Mouse (Mus musculus) gastrocnemius, adult 18-20 months (tissue): ENCODE measurements around the gene Dnaic2. TPM values are rescaled to one million over a fixed set of nuclear protein-coding genes. Genes with fewer than 3 reads are reported as not detected.
A peak's percentile ranks its signal among the peaks of the same experiment; 100 is the strongest.

Experiments used
- DNase-seq: peaks from one replicate; pipeline ENCODE4 v3.0.0; 2021; ENCODE audit warnings: low spot score
- long read RNA-seq, 2 experiments: library from polyadenylated mRNA; stranded (forward); transcript quantifications; one replicate each; pipeline ENCODE4 v2.0.0; 2021
- total RNA-seq, 2 experiments: library from RNA; stranded (reverse); gene quantifications; 2 replicates each; pipeline ENCODE4 v1.2.3; 2021

Gene Dnaic2
- under 1 TPM; 0.07 to 0.12 TPM for total RNA-seq
- long read RNA-seq, experiment 1 = 0 reads
- long read RNA-seq, experiment 2 = 0 reads

- DNase-seq = peak; percentile 71
Measured at GRCm38 (mm10) chr11:114726965-114727825, at the start of gene Dnaic2. Gene Dnaic2 (plus strand): TSS chr11:114727408.

DNA sequence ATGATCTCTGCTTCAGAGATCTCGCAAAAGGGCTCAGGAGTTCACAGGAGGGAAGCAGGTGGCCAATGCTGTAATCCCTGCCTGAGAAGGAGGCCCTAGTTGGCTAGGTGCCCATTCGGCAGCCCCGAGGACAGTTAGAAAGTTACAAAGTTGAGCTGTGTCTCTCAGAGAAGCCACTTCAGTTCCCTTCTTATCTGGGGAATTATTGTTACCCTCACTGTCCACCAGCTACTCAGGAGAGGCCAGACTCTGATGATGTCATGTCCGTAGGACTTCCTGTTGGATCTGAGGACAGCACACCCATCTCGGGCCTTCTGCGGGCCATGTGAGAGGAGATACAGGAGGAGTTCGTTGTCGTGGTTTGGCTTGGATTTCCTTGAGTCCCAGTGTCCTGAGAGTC lies 47.6 kb upstream of the Dnaic2 start:
- DNase-seq = no peak

GRCm38 (mm10) chr11:114680291-114680690 lies 46.9 kb upstream of the Dnaic2 start:
- no peak for DNase-seq

DNA sequence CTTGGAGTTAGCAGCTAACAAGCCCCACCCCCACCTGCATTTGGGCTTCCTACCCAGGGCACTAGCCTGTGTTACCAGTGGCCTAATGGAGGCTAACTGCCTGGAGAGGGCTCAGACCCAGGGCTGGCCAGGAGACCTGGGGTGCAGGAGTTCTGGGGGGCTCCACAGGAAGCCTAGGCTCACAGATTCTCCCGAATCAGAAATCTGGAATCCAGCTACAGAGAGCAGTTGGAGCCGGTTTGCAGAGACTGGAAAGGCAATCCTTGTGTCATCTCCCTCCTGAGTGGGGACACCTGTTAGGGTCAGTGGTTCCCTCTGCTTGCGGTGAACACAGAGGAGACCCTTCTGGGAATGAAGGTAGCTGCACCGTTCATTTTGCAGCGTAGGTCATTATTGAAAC lies 46.2 kb upstream of the Dnaic2 start:
- no peak for DNase-seq

DNA sequence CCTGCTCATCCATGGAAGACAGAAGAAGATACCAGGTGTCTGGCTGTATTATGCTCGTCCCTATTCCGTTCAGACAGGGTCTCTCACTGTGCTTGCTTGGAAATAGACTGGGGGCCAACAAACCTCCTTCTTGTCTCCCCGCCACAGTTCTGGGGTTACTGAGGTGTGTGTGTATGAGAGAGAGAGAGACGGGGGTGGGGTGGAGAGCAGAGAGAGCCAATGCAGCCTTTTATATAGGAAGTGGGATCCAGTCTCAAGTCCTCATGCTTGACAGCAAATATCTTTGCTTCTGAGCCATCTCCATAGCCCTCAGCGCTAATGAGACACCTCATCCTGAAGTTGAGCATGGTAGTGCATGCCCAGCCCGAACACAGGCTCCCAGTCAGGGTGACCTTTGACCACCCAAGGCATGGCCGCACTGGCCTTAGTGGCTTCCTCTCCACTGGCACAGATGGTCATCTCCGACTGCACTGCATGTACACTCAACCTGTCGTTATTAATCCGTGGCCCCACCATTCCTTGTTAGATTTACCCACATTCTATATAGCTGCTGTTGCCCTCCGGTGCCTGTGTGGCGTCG lies 44.8 kb upstream of the Dnaic2 start:
- no peak for DNase-seq

DNA sequence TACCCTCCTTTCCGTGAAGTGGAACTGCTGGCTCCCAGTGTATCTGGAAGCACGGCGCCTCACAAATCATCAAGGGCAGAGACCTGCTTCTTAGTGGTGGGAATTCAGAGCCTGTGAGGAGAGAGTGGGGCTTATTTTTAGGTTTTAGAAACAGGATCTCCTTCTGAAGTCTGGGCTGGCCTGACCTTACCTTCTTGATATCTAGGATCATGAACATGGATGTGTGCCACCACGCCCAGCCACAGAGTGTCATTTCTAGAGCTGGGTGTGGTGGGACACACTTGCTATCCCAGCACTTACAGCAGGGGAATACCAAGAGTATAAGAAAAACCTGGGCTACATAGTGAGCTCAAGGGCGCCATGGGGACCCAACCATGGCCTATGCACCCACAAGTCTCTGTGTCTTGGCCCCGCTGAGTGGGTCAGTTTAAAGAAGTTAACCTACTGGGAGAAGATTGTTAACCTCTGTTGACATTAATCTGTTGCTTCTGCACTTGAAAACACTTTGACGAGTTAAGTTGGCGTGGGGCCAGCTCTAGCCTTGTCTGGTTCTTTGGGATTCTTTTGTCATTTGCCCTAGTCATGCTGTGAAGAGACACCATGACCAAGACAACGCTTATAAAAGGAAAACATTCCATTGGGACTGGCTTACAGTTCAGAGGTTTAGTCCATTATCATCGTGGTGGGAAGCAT lies 44.0 kb upstream of the Dnaic2 start:
- peak; percentile 66 for DNase-seq

DNA sequence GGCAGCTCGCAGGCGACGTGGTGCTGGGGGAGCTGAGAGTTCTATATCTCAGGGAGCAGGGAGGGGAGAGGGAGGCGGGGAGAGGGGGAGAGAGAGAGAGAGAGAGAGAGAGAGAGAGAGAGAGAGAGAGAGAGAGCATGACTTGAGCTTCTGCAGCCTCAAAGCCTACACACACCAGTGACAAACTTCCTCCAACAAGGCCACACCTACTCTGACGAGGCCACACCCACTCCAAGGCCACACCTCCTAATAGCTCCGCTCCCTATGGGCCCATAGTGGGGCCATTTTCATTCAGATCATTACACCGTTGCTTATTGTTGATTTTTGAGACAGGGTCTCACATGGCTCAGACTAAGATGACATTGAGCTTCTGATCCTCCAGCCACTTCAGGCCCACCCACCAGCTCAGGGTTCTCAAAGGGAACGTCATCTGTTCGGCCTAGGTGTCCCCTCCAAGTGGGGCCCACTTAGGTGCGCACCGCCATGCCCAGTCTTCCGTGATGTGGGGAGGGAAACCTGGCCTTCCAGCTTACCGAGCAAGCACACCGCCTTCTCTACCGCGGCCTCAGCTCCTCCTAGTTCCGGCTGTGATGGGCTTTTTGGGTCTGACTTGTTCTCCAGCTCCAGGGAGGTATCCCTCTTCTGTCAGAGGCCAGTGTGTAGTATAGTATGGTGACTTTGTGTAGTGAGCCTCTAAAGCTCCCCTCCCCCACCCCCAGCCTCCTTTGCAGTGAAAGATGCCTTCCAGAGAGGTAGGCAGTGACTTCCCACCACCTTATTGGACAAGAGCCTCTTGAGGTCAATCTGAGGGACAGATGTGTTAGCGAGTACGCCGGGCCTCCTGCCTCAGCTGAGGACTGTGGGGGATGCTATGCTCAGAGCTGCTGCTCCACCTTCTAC lies 43.2 kb upstream of the Dnaic2 start:
- no peak for DNase-seq

GRCm38 (mm10) chr11:114684627-114685373 lies 42.4 kb upstream of the Dnaic2 start:
- DNase-seq = peak; percentile 21

DNA sequence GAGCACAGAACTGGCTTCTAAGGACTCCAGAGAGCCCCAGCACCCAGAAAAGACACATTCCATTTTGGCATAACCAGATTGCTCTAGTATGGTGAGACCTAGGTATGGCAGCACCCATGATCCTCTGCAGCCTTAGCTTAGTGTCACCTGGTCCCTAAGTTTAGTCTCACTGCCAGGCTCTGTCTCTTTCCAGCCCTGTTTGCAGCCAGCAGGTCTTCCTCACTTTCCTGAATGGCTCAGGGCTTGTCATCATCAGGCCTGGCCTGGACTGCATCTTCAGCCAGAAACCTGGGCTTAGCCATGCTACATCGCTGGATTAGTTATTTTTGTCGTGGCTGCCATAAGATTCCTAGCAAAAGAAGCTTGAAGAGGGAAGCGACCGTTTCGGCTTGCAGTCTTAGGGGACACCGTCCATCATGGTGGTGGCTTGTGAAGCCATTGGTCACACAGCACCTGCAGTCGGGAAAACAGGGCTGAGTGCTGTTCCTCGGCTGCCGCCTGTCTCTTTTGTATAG lies 41.6 kb upstream of the Dnaic2 start:
- DNase-seq = no peak

DNA sequence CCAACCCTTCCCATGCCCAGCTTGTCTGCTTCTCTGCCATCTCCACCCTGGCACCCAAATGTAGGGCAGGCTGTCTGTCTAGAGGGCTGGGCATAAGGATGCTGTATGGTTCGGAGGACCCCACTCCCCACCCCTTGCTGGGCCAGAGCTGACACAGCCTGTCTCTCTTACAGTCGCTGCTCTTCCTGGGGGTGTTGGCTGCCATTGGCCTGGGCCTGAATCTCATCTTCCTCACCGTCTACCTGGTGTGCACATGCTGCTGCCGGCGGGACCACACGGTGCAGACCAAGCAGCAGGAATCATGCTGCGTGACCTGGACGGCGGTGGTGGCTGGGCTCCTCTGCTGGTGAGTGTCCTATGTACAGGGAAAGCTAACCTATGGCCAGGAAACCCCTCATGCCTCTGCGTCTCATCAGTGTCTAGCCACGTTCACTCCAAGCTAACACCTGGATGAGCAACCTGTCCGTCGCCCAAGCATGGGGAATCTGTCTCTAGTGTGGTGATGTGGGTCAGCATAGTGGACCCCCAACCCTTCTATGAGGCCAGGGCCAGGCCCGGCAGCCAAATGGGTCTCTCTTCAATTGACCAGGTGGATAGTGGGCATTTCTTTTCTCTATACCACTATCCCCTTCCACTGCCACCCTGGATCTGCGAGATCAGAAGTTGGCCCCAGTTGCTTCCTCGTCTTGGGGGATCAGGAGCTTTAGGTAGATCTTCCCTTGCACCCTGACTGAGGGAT lies 40.8 kb upstream of the Dnaic2 start:
- DNase-seq = no peak

GRCm38 (mm10) chr11:114687574-114688188 lies 39.5 kb upstream of the Dnaic2 start:
- DNase-seq = peak; percentile 42

DNA sequence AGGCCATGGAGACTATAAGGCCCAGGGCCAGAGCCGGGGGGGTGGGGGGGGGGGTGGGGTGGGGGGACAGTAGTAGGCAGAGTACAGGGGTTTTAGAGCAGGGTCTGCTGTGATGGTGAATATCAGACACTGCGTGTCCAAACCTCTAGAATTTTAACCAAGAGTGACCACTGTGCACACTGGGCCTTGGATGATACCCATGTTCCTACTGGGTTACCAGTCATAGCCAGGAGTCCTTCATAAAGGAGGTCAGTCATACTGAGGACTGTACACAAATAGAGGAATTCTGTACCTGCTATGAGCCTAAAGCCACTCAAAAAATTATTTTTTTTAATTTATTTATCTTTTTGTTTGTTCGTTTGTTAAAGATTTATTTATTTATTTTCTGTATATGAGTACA lies 38.5 kb upstream of the Dnaic2 start:
- no peak for DNase-seq

- no peak for DNase-seq
Measured at GRCm38 (mm10) chr11:114690192-114690591, 37.0 kb upstream of the Dnaic2 start.

DNA sequence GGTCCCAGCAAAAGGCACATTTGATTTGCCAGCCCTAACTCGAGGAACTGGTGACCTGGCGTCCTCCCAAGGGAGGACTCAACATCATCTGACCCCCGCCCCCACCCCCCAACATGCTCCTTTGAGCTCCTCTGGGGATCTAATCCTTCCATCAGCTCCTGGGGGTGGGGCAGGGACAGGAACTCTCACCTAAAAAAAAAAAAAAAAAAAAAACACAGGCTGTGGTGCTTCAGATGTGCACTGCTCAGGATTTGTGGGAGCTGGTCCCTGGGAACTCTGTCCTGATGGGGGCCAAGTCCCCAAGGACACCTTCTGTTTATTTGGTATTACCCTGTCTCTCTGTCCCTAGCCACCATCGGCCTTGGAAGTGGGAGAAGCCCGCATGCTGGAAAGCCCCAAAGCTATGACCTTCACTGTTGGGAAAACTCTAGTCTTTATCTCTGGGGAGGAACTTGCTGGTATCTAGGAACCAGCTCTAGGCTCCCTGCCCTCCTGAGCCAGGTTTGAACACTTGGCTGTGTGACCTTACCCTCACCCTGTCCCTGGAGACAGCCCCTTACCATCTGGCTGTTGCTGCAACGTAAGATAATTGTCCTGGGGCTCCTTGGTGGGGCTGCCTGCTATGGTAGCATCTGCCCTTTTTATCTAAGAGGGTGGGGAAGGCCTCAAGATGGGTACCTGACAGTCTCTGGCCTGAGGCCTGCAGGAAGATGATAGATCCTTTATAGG lies 35.6 kb upstream of the Dnaic2 start:
- no peak for DNase-seq

- no peak for DNase-seq
Measured at GRCm38 (mm10) chr11:114692601-114693000, 34.6 kb upstream of the Dnaic2 start.

GRCm38 (mm10) chr11:114693456-114693855 lies 33.8 kb upstream of the Dnaic2 start:
- no peak for DNase-seq

- DNase-seq = no peak
Measured at GRCm38 (mm10) chr11:114694451-114694850, 32.8 kb upstream of the Dnaic2 start.

DNA sequence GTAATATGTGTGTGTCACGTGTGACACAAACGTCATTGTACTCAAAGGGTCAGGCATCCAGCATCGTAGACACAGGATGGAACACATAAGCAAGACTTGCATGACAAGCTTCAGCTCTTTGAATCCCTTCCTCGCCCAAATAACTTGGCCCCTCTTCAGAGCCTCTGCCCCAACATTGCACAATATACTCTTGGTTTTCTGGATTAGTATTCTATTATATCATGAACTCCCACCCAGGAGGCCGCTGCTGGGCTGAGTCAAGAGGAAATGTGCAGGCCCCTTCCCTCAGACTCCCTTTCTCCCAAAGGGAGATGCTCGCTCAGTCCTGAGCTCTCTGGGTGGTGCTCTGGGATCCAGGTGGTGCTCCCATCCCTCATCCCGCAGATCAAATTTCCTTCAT lies 28.7 kb upstream of the Dnaic2 start:
- peak; percentile 27 for DNase-seq
